Mouse (Mus musculus): ENCODE results near the gene Trmt2a.

GRCm38 (mm10) chr16:18211417-18212171 lies 36.9 kb upstream of the Trmt2a start:
- TF ChIP-seq CTCF (IDR thresholded peaks at IDR 0.05; ENCODE audit: low read depth, low read length) (peak; percentile 98), POLR2A (IDR thresholded peaks at IDR 0.05; ENCODE audit: extremely low read depth, insufficient read depth, low read length) (no peak)
